Mouse (Mus musculus) neural tube, embryonic 14.5 days (tissue): ENCODE data around the gene Fam83e. TPM values are rescaled to one million over a fixed set of nuclear protein-coding genes. Genes with fewer than 3 reads are reported as not detected.

Source experiments
- ATAC-seq: fragments of 200-750 bp; cut with Nextera tagmentation; 2 replicates; pipeline ENCODE4 v1.8.0; 2017; ENCODE audit warnings: low read depth, mild to moderate bottlenecking, moderate TSS enrichment, moderate library complexity
- H3K27ac ChIP-seq: fragments of 300-500 bp; sonication (generic); 2 replicates; pipeline ENCODE4 v1.5.1; 2014; ENCODE audit warnings: low read depth, mild to moderate bottlenecking, control low read depth, low read length, moderate library complexity, mixed read lengths
- H3K27me3 ChIP-seq: fragments of 300-500 bp; sonication (generic); 2 replicates; pipeline ENCODE4 v1.6.1; 2014; ENCODE audit warnings: low read length; ENCODE audit not compliant: control insufficient read depth, insufficient read depth
- H3K36me3 ChIP-seq: fragments of 300-500 bp; sonication (generic); 2 replicates; pipeline ENCODE4 v1.6.1; 2014; ENCODE audit warnings: low read length, mixed read lengths; ENCODE audit not compliant: control insufficient read depth, insufficient read depth
- H3K4me1 ChIP-seq: fragments of 300-500 bp; sonication (generic); 2 replicates; pipeline ENCODE4 v1.6.1; 2014; ENCODE audit warnings: low read length; ENCODE audit not compliant: control insufficient read depth, insufficient read depth
- H3K4me2 ChIP-seq: fragments of 300-500 bp; sonication (generic); 2 replicates; pipeline ENCODE4 v1.6.1; 2014; ENCODE audit warnings: mild to moderate bottlenecking, low read depth, low read length, control low read depth
- H3K4me3 ChIP-seq: fragments of 300-500 bp; sonication (generic); 2 replicates; pipeline ENCODE4 v1.5.1; 2014; ENCODE audit warnings: low read depth, low read length, control low read depth, mixed read lengths
- H3K9ac ChIP-seq: fragments of 300-500 bp; sonication (generic); replicated peaks from 2 replicates; pipeline ENCODE4 v1.6.1; 2014; ENCODE audit warnings: low read depth, mild to moderate bottlenecking, control low read depth, low read length, mixed read lengths
- H3K9me3 ChIP-seq: fragments of 300-500 bp; sonication (generic); 2 replicates; pipeline ENCODE4 v1.6.1; 2016; ENCODE audit warnings: low read length; ENCODE audit not compliant: control insufficient read depth
- WGBS: fragments of 180-500 bp; shearing (Covaris S2); extraction: QIAGEN DNeasy Blood & Tissue Kit; methylation state at CpG from one replicate; pipeline ENCODE4 v1.1.7; 2014; 5-methylcytosine and 5-hydroxymethylcytosine counted together
- polyA plus RNA-seq: library from polyadenylated mRNA; unstranded; fragments of >200 nt; fragmentation: Nextera tagmentation; extraction: Ambion mirVana; gene quantifications from 2 replicates; pipeline ENCODE4 v1.2.1, GENCODE M21; 2014

Fam83e gene
- polyA plus RNA-seq, 1 experiment from 2014 or later = 0.24 TPM

DNA sequence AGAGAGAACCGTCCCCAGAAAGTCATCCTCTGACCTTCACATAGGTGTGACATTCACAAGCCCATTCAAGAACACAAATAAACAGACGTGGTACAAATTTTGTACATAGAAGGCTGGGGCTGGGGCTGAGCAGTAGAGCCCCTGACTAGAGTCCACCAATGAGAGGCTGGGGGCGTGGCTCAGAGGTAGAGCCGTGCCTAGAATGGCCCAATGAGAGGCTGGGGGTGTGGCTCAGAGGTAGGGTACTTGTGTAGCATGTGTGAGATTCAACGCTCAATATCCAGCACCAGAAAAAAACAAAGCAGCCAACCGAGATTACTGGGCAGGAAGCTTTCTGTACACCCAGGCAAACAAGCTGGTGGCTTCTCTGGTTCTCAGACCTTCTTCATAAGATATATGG, 34.7 kb downstream of the Fam83e start:
- Histone ChIP-seq H3K4me2 (no peak overlapping the region), H3K4me3 (no peak overlapping the region), H3K9ac (no peak overlapping the region), H3K9me3 (no peaks in the 10 kb centered on the region), H3K4me1 (no peaks in the 10 kb centered on the region), H3K27me3 (0 out of 2 replicates have a peak, but pooled peaks cover 4% of the 10 kb centered on the region), H3K36me3 (no peaks in the 10 kb centered on the region), H3K27ac (no peak overlapping the region)
- no peak for ATAC-seq
- WGBS = 53% methylated on average over 6 of the region's 6 CpGs

DNA sequence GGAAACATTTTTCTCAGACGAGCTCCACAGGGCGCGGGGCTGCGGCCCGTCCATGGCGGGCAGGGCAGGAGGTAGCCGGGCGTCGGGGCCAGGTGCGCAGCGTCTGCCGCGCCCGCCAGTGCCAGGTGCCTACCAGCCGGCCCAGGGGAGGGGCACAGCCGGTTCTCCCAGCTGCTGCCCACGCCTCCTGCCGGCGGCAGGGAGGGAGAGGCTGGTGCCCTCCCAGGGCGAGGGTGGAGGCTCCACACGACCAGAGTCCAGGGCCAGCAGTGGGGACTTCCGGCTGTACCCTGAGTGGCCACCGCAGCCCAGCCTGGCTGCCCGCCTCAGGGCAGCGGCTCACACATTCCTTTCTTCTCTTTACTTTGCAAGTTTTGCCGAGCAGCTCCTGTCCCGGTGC, 38.4 kb downstream of the Fam83e start:
- H3K4me2 ChIP-seq = no peak overlapping the region
- 6% methylated on average over 20 of the region's 27 CpGs for WGBS
- H3K27me3 ChIP-seq = 0 out of 2 replicates have a peak, but pooled peaks cover 4% of the 10 kb centered on the region
- H3K4me3 ChIP-seq = no peak overlapping the region
- H3K9ac ChIP-seq = no peak overlapping the region
- no peaks in the 10 kb centered on the region for H3K36me3 ChIP-seq
- no peaks in the 10 kb centered on the region for H3K4me1 ChIP-seq
- no peak for ATAC-seq
- H3K27ac ChIP-seq = no peak overlapping the region
- H3K9me3 ChIP-seq = no peaks in the 10 kb centered on the region

DNA sequence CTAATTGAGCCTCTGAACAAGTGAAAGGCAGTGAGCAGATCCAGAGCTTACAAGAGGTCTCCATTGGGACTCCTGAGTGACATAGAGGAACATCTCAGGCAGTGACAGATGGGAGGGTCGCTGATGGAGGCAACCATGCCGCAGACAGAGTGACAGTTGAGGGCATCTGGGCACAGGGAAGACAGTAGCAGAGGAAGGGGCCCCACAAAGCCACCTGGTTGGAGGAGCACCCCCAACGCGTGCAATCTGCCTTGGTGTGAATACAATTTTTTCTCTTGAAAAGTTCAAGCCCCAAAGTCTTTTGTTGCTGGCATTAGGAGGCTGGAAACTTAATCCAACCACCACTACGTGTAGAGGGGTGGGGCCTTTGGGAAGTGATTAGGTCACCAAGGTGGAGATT, 39.1 kb downstream of the Fam83e start:
- no peaks in the 10 kb centered on the region for H3K9me3 ChIP-seq
- no peak overlapping the region for H3K4me2 ChIP-seq
- H3K4me1 ChIP-seq = no peaks in the 10 kb centered on the region
- H3K27me3 ChIP-seq = 0 out of 2 replicates have a peak, but pooled peaks cover 4% of the 10 kb centered on the region
- no peak overlapping the region for H3K9ac ChIP-seq
- 70% methylated on average over 5 of the region's 5 CpGs for WGBS
- no peak overlapping the region for H3K4me3 ChIP-seq
- no peak for ATAC-seq
- H3K27ac ChIP-seq = no peak overlapping the region
- no peaks in the 10 kb centered on the region for H3K36me3 ChIP-seq

DNA sequence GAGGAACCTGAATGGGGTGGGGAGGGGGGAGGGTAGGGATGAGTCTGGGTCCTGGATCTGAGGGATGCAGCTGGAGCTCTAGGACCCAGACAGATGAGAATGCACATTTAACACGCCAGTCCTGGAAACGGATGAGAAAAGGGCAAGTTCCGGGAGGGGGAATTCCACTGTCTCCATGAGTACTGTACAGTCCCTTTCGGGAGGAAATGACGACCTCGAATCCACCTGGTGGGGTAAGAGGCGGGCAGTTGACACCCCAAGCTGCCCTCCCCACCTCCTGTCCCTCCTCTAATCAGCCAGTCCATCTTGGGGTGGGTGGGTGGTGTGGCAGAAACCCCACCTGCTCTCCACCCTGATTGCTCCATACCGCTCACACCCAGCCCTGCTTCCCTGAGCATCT, 45.0 kb downstream of the Fam83e start:
- Histone ChIP-seq H3K36me3 (no peaks in the 10 kb centered on the region), H3K4me1 (no peaks in the 10 kb centered on the region), H3K4me2 (no peak overlapping the region), H3K9me3 (no peaks in the 10 kb centered on the region), H3K27ac (no peak overlapping the region), H3K9ac (no peak overlapping the region), H3K27me3 (no peaks in the 10 kb centered on the region), H3K4me3 (no peak overlapping the region)
- ATAC-seq = no peak
- WGBS = 70% methylated on average over 8 of the region's 8 CpGs

DNA sequence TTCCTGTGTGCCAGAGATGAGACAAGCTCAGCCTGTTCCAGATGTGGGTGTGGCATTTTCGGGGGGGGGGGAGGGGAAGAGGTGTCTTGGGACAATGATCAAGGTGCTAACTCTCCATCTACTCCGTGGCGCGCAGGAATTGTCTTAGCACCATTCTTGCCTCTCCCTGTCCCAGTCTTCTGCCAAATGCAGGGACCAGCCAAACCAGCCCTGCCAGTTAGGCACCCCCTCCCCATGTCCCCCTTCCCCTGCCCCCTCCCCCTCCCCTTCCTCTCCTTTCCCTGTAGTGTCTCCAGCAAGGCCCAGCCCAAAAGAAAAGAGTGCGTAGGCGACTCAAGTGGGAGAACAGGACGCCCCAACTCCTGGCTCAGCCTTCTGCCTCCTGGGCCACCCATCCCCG, 45.8 kb downstream of the Fam83e start:
- Histone ChIP-seq H3K9me3 (no peaks in the 10 kb centered on the region), H3K4me3 (no peak overlapping the region), H3K4me2 (no peak overlapping the region), H3K27ac (no peak overlapping the region), H3K9ac (no peak overlapping the region), H3K4me1 (no peaks in the 10 kb centered on the region), H3K36me3 (no peaks in the 10 kb centered on the region), H3K27me3 (no peaks in the 10 kb centered on the region)
- ATAC-seq = no peak
- whole genome bisulfite sequencing = 43% methylated on average over 7 of the region's 8 CpGs

DNA sequence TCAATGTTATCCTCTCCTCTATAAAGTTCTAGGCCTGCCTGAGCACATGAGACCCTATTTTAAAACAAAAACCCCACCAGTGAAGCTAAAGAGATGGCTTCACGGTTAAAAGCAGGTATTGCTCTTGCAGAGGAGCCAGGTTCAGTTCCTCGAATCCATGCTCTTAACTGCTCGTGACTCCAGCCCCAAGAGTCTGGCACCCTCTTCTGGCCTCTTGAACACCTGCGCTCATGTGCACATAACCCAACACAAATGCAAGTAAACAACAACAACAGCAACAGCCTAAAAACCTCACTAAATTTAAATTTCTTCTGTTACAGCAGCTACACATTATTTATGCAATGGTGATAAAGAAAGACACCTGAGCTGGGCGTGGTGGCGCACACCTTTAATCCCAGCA, 46.5 kb downstream of the Fam83e start:
- ATAC-seq = no peak
- H3K27me3 ChIP-seq = no peaks in the 10 kb centered on the region
- no peak overlapping the region for H3K9ac ChIP-seq
- H3K36me3 ChIP-seq = no peaks in the 10 kb centered on the region
- H3K27ac ChIP-seq = no peak overlapping the region
- H3K9me3 ChIP-seq = no peaks in the 10 kb centered on the region
- WGBS = 95% methylated on average over 6 of the region's 6 CpGs
- no peaks in the 10 kb centered on the region for H3K4me1 ChIP-seq
- no peak overlapping the region for H3K4me3 ChIP-seq
- no peak overlapping the region for H3K4me2 ChIP-seq

DNA sequence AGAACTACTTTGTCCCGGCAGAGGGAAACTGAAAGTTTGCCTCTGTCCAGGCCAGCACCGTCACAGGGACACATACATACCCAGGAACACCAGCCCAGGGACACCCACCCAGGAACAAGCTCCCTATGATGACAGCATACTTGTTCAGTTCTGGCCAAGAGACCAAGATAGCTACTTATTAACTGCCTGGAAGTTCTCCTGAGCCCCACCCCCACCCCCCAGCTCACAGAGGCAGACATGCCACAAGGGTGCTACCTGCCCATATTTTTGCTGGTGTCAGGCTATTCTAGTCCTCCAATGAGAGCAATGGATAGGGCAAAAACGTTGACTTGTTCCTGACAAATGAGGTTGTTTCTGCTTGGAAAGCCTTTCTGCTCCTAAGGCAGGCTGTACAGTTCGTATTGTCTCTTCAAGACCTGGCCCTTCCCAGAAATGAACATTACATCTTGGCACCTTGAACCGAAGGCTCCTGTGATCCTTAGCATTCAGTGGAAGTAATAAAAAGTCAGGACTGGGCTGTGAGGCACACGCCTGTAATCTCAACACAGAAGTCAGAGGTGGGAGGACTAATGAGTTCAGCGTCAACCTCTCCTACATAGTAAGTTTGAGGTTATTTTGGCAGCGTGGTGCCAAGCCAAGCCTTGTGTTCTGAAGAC, 49.5 kb downstream of the Fam83e start:
- 80% methylated on average over 8 of the region's 8 CpGs for WGBS
- ATAC-seq = no peak

DNA sequence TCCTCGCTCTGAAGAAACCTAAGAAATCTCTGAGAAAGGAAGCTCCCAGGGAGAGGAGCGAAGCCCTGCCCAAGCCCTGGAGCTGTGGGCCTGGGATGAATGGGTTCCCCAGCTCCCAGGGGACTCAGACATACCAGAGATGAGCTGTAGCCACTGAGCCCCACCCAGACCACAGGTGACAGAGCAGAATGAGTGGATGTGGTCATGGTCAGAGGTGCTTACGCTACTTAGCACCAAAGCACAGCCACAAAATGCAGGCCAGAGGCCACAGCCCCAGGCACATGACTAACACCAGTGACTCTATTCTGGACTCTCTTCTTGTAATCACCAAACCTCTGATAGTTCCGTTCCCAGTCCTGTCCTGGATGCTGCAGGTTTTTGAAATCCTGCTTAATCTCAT, 50.1 kb downstream of the Fam83e start:
- Histone ChIP-seq H3K9ac (no peak overlapping the region), H3K9me3 (no peaks in the 10 kb centered on the region), H3K27me3 (no peaks in the 10 kb centered on the region), H3K27ac (no peak overlapping the region), H3K4me2 (no peak overlapping the region), H3K4me1 (no peaks in the 10 kb centered on the region), H3K4me3 (no peak overlapping the region), H3K36me3 (no peaks in the 10 kb centered on the region)
- ATAC-seq = no peak
- 75% methylated on average over 4 of the region's 4 CpGs for WGBS

More for the DNA sequence above, 49.5 kb downstream of the Fam83e start:
- H3K9ac ChIP-seq = no peak overlapping the region
- H3K36me3 ChIP-seq = no peaks in the 10 kb centered on the region
- no peak overlapping the region for H3K4me3 ChIP-seq
- no peak overlapping the region for H3K27ac ChIP-seq
- H3K4me2 ChIP-seq = no peak overlapping the region
- H3K4me1 ChIP-seq = no peaks in the 10 kb centered on the region
- H3K27me3 ChIP-seq = no peaks in the 10 kb centered on the region
- H3K9me3 ChIP-seq = no peaks in the 10 kb centered on the region

DNA sequence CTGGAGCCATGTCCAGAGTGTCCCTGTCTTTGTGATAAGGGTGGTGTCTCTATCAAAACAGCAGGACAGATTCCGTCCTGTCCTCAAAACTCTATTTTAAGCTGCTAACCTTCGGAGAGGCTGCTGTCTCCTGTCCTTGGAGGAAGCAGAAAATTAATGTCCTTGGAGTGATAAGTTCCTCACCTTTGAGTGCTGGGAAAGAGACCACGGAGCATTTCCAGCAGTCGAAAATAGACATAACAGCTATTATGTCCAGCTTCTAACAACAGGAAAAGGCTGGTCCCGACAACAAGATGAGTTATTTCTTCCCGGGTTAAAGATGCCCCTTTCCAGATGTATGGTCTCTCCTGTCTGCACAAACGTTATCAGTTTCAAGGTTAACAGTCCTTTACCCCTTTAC, 54.2 kb downstream of the Fam83e start:
- ATAC-seq = no peak
- H3K9ac ChIP-seq = no peak overlapping the region
- no peaks in the 10 kb centered on the region for H3K27me3 ChIP-seq
- WGBS = 84% methylated on average over 7 of the region's 7 CpGs
- no peak overlapping the region for H3K4me2 ChIP-seq
- H3K9me3 ChIP-seq = no peaks in the 10 kb centered on the region
- no peak overlapping the region for H3K4me3 ChIP-seq
- H3K4me1 ChIP-seq = no peaks in the 10 kb centered on the region
- no peak overlapping the region for H3K27ac ChIP-seq
- H3K36me3 ChIP-seq = no peaks in the 10 kb centered on the region
